Mouse (Mus musculus): ENCODE data around the gene Sys1.

DNA sequence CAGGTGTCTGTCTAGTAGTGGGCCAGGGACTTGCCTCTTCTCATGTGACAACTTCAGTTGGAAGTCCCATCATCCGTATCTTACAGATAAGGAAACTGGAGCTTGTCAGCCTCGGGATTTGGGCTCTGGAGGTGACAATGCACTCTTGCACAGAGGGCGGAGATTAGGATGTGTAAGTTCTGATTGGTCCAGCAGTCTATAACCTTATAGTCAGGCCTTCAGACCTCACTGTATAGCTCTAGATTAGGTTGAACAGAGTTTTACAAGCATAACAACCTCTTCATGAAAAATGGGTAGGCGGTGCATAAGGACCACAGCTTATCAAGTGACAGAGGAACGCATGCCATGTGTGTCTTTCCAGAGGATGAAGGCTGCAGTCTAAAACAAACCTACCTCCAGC lies 10.0 kb downstream of the Sys1 start:
- no peak for TF ChIP-seq CTCF (IDR thresholded peaks at IDR 0.05; ENCODE audit: borderline replicate concordance, insufficient read depth, low read depth, low read length)
- TF ChIP-seq POLR2A (IDR thresholded peaks at IDR 0.05; ENCODE audit: borderline replicate concordance, insufficient read depth, low read length) = no peak

All from cerebellum, adult 2 months (tissue).